Mouse (Mus musculus): ENCODE measurements around the gene Casp9. TPM values are rescaled to one million over a fixed set of nuclear protein-coding genes. Genes with fewer than 3 reads are reported as not detected.

The Casp9 gene
- polyA plus RNA-seq, 1 experiment: 21.6 TPM

DNA sequence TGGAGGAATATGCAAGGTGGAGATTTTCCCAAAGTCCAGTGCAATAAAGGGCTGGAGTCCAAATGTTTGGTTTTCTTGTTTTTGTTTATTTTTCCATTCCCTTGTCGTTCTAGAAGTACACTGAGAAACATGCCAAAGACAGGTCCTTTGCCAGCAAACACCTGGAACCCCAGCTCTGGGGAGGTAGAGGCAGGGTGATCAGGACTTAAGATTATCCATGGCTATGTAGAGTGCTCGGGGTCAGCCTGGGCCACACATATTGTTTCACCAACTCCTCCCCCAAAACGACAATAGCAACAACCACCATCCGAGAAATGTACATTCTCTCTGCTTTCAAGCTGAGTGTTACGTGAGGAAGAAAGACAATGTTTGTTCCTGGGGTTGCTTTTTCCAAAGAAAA, 32.6 kb downstream of the Casp9 start, which contains the start of gene Cela2a:
Cela2a (minus strand) TSS at position 101 of the 400 bp plus-strand sequence.
- no peaks in the 10 kb centered on the region for H3K4me1 ChIP-seq (ENCODE audit: control insufficient read depth, insufficient read depth, low read length)
- TF ChIP-seq CTCF (IDR thresholded peaks at IDR 0.05; ENCODE audit: extremely low read depth, insufficient read depth, low read length): no peak
- no peak for TF ChIP-seq POLR2A (IDR thresholded peaks at IDR 0.05; ENCODE audit: extremely low read depth, insufficient read depth, low read length)
- no peak within 1 kb of the TSS for H3K4me3 ChIP-seq (ENCODE audit: insufficient read depth, low read length)
- H3K27ac ChIP-seq (ENCODE audit: insufficient read depth, low read length): no peak within 1 kb of the TSS

DNA sequence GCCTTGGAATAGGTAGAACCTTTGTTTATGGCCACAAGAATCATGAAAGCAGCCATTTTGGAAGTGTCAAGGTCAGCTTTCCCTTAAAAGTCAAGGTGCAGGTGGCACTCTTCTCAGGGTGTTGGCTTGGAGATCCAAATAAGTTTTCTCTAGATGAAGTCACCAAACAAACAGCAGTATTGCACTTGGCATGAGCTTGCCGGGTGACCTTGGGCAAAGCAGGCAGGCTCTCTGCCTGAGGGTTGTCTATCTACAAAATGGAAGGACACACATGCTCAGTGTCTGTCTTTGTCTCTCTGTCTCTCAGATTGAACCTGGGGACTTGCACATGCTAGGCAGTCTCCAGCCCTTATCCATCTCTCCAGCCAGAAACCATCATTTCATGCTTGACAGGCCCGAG, 34.0 kb downstream of the Casp9 start:
- no peak overlapping the region for H3K27ac ChIP-seq (ENCODE audit: insufficient read depth, low read length)
- TF ChIP-seq CTCF (IDR thresholded peaks at IDR 0.05; ENCODE audit: extremely low read depth, insufficient read depth, low read length) (no peak), POLR2A (IDR thresholded peaks at IDR 0.05; ENCODE audit: extremely low read depth, insufficient read depth, low read length) (no peak)
- no peaks in the 10 kb centered on the region for H3K4me1 ChIP-seq (ENCODE audit: control insufficient read depth, insufficient read depth, low read length)
- no peak overlapping the region for H3K4me3 ChIP-seq (ENCODE audit: insufficient read depth, low read length)

GRCm38 (mm10) chr4:141828177-141828576, 34.8 kb downstream of the Casp9 start:
- Histone ChIP-seq H3K4me1 (ENCODE audit: control insufficient read depth, insufficient read depth, low read length) (no peaks in the 10 kb centered on the region), H3K27ac (ENCODE audit: insufficient read depth, low read length) (no peak overlapping the region), H3K4me3 (ENCODE audit: insufficient read depth, low read length) (no peak overlapping the region)
- TF ChIP-seq CTCF (IDR thresholded peaks at IDR 0.05; ENCODE audit: extremely low read depth, insufficient read depth, low read length) (no peak), POLR2A (IDR thresholded peaks at IDR 0.05; ENCODE audit: extremely low read depth, insufficient read depth, low read length) (no peak)

DNA sequence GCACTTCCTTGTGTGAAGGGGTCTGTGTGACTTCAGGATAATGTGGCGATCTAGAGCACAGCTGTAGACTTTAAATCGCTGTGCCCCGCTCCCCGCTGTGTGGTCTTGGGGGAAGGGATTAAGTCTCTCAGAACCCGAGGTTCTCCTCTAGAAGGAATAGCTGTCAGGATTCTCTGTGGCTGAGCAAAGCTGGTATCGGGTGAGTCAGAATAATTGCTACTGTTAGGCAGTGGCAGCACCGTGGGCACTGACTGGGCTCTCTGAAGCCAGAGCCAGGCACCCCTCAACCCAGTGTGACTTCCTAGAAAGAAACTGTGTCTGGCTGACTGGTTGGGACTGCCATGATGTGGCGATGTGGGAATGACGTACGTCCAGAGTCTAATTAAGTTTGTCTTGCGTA, 37.0 kb downstream of the Casp9 start:
- H3K4me1 ChIP-seq (ENCODE audit: control insufficient read depth, insufficient read depth, low read length): peaks cover 2% of the 10 kb centered on the region; the same call in 1 of the 2 replicates
- no peak overlapping the region for H3K4me3 ChIP-seq (ENCODE audit: insufficient read depth, low read length)
- TF ChIP-seq POLR2A (IDR thresholded peaks at IDR 0.05; ENCODE audit: extremely low read depth, insufficient read depth, low read length): no peak
- TF ChIP-seq CTCF (IDR thresholded peaks at IDR 0.05; ENCODE audit: extremely low read depth, insufficient read depth, low read length): no peak
- H3K27ac ChIP-seq (ENCODE audit: insufficient read depth, low read length): no peak overlapping the region

- H3K27ac ChIP-seq (ENCODE audit: insufficient read depth, low read length): no peak overlapping the region
- no peak for TF ChIP-seq CTCF (IDR thresholded peaks at IDR 0.05; ENCODE audit: extremely low read depth, insufficient read depth, low read length)
- peaks cover 2% of the 10 kb centered on the region; the same call in 1 of the 2 replicates for H3K4me1 ChIP-seq (ENCODE audit: control insufficient read depth, insufficient read depth, low read length)
- no peak overlapping the region for H3K4me3 ChIP-seq (ENCODE audit: insufficient read depth, low read length)
Measured at GRCm38 (mm10) chr4:141831361-141831760, 37.9 kb downstream of the Casp9 start.

- Histone ChIP-seq H3K4me1 (ENCODE audit: control insufficient read depth, insufficient read depth, low read length) (peaks cover 2% of the 10 kb centered on the region; the same call in 1 of the 2 replicates), H3K4me3 (ENCODE audit: insufficient read depth, low read length) (no peak overlapping the region)
- TF ChIP-seq POLR2A (IDR thresholded peaks at IDR 0.05; ENCODE audit: extremely low read depth, insufficient read depth, low read length) (no peak), CTCF (IDR thresholded peaks at IDR 0.05; ENCODE audit: extremely low read depth, insufficient read depth, low read length) (no peak)
Measured at GRCm38 (mm10) chr4:141833911-141834310, 40.5 kb downstream of the Casp9 start.

DNA sequence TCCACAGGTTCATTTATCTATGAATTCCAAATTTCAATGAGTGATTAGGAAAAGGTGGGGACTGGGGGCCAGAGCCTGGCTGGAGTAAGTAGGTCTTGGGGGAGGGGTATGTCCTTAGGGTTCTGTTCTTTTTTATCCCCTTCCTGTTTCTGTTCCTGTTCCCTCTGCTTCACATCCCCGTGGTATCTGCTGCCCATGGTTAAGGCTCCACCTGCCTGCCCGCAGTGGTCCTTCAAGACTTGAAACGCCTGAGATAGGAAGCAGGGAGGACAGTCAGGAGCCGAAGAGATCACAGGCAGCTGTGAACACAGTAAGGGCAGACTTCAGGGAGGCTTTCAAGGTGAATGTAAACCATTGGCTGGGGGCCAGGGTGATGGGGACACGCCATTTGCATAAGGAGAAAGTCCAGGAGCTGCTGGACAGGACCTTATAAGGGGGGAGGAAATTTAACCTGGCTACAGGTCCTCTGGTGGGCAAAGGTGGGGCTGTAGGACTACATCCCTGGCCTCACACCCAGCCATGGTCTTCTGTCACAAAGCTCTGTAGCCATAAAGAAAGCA, 41.2 kb downstream of the Casp9 start:
- TF ChIP-seq POLR2A (IDR thresholded peaks at IDR 0.05; ENCODE audit: extremely low read depth, insufficient read depth, low read length) (no peak), CTCF (IDR thresholded peaks at IDR 0.05; ENCODE audit: extremely low read depth, insufficient read depth, low read length) (no peak)
- H3K4me3 ChIP-seq (ENCODE audit: insufficient read depth, low read length): no peak overlapping the region
- H3K27ac ChIP-seq (ENCODE audit: insufficient read depth, low read length): no peak overlapping the region
- peaks cover 2% of the 10 kb centered on the region; the same call in 1 of the 2 replicates for H3K4me1 ChIP-seq (ENCODE audit: control insufficient read depth, insufficient read depth, low read length)

More at GRCm38 (mm10) chr4:141833911-141834310, 40.5 kb downstream of the Casp9 start:
- H3K27ac ChIP-seq (ENCODE audit: insufficient read depth, low read length): no peak overlapping the region

- H3K27ac ChIP-seq (ENCODE audit: insufficient read depth, low read length): no peak within 1 kb of the TSS
- no peaks in the 10 kb centered on the region for H3K4me1 ChIP-seq (ENCODE audit: control insufficient read depth, insufficient read depth, low read length)
- TF ChIP-seq POLR2A (IDR thresholded peaks at IDR 0.05; ENCODE audit: extremely low read depth, insufficient read depth, low read length): no peak
- no peak within 1 kb of the TSS for H3K4me3 ChIP-seq (ENCODE audit: insufficient read depth, low read length)
Measured at GRCm38 (mm10) chr4:141845999-141846398, 52.6 kb downstream of the Casp9 start, which contains the start of gene Ctrc. Ctrc (minus strand) TSS chr4:141846359.

DNA sequence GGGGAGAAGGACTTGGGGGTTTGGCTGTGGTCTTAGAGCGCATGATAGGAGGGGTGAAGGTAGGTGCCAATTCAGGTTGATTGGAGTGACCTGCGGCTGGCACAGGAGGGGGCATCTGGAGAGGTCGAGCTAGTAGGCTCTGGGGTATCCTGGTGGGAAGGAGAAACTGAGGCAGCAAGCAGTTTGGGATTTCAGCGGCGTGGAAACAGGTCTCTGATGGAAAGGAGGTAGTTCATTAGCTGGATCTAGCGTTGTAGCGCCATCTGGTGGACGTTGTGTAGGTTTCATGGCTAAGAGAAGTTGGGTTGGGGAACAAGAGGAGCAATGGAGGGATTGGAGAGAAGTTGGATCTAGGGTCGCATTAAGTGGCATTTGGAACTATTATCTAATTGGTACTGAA, 60.0 kb downstream of the Casp9 start:
- TF ChIP-seq CTCF (IDR thresholded peaks at IDR 0.05; ENCODE audit: extremely low read depth, insufficient read depth, low read length): peak; percentile 84
- no peak for TF ChIP-seq POLR2A (IDR thresholded peaks at IDR 0.05; ENCODE audit: extremely low read depth, insufficient read depth, low read length)
- Histone ChIP-seq H3K4me3 (ENCODE audit: insufficient read depth, low read length) (no peak overlapping the region), H3K4me1 (ENCODE audit: control insufficient read depth, insufficient read depth, low read length) (no peaks in the 10 kb centered on the region), H3K27ac (ENCODE audit: insufficient read depth, low read length) (no peak overlapping the region)

DNA sequence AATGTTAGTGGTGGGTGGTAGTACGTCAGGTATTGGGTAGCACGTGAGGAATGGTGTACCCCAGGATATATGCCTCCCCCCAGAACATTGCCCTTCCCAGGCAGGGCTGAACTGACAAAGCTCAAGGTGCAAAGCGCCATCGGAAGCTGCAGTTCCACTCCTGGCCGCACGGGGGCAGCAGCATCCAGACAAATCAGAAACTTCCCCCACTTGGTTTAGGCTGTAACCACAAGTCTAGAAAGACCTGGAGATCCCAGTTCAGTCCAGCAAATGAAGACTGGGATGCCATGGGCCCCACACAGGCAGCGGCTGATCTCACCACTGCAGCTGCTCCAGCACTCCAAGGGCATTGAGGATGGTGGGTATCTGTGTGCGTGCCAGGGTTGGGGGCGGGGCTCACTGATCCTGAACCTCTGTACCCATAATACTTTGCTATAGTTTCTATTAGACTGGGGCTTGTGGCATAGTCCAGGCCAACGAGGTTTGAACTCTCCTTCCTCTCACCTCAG, 64.1 kb downstream of the Casp9 start:
- H3K4me3 ChIP-seq (ENCODE audit: insufficient read depth, low read length): no peak overlapping the region

More for the DNA sequence above, 64.1 kb downstream of the Casp9 start:
- TF ChIP-seq POLR2A (IDR thresholded peaks at IDR 0.05; ENCODE audit: extremely low read depth, insufficient read depth, low read length) (peak; percentile 19; the same call in 1 of the 2 replicates), CTCF (IDR thresholded peaks at IDR 0.05; ENCODE audit: extremely low read depth, insufficient read depth, low read length) (peak; percentile 91)
- no peak overlapping the region for H3K27ac ChIP-seq (ENCODE audit: insufficient read depth, low read length)
- no peaks in the 10 kb centered on the region for H3K4me1 ChIP-seq (ENCODE audit: control insufficient read depth, insufficient read depth, low read length)

Measured in cortical plate, adult 2 months (tissue).